Mouse (Mus musculus) forebrain, embryonic 11.5 days (tissue): ENCODE measurements around the gene Cyp17a1. TPM values are rescaled to one million over a fixed set of nuclear protein-coding genes. Genes with fewer than 3 reads are reported as not detected.

Source experiments
- ATAC-seq: fragments of 200-750 bp; cut with Nextera tagmentation; replicated peaks from 2 replicates; pipeline ENCODE4 v1.8.0; 2017; ENCODE audit warnings: moderate TSS enrichment; ENCODE audit not compliant: low FRiP score
- DNase-seq: peaks from one replicate; pipeline ENCODE4 v3.0.0-alpha.2; 2017; ENCODE audit warnings: low spot score
- H3K27ac ChIP-seq: fragments of 300-500 bp; sonication (generic); 2 replicates; pipeline ENCODE4 v1.5.1; 2014; ENCODE audit warnings: low read depth, low read length
- H3K27me3 ChIP-seq: fragments of 300-500 bp; sonication (generic); 2 replicates; pipeline ENCODE4 v1.6.1; 2014; ENCODE audit warnings: mild to moderate bottlenecking, low read length, mixed read lengths; ENCODE audit not compliant: control insufficient read depth, insufficient read depth
- H3K36me3 ChIP-seq: fragments of 300-500 bp; sonication (generic); 2 replicates; pipeline ENCODE4 v1.6.1; 2014; ENCODE audit warnings: mild to moderate bottlenecking, low read length, moderate library complexity, mixed read lengths; ENCODE audit not compliant: control insufficient read depth, insufficient read depth
- H3K4me1 ChIP-seq: fragments of 300-500 bp; sonication (generic); replicated peaks from 2 replicates; pipeline ENCODE4 v1.6.1; 2014; ENCODE audit warnings: low read length, mixed read lengths; ENCODE audit not compliant: control insufficient read depth, insufficient read depth
- H3K4me2 ChIP-seq: fragments of 300-500 bp; sonication (generic); 2 replicates; pipeline ENCODE4 v1.6.1; 2014; ENCODE audit warnings: low read depth, mild to moderate bottlenecking, low read length, moderate library complexity, mixed read lengths; ENCODE audit not compliant: severe bottlenecking
- H3K4me3 ChIP-seq: fragments of 300-500 bp; sonication (generic); 2 replicates; pipeline ENCODE4 v1.5.1; 2014; ENCODE audit warnings: low read depth, low read length
- H3K9ac ChIP-seq: fragments of 300-500 bp; sonication (generic); 2 replicates; pipeline ENCODE4 v1.6.1; 2014; ENCODE audit warnings: low read length
- H3K9me3 ChIP-seq: fragments of 300-500 bp; sonication (generic); 2 replicates; pipeline ENCODE4 v1.6.1; 2016; ENCODE audit warnings: low read length, mixed read lengths; ENCODE audit not compliant: control insufficient read depth
- WGBS: fragments of 180-500 bp; shearing (Covaris S2); extraction: QIAGEN DNeasy Blood & Tissue Kit; methylation state at CpG from one replicate; pipeline ENCODE4 v1.1.7; 2014; 5-methylcytosine and 5-hydroxymethylcytosine counted together
- polyA plus RNA-seq: library from polyadenylated mRNA; unstranded; fragments of >200 nt; fragmentation: Nextera tagmentation; extraction: Ambion mirVana; gene quantifications from 2 replicates; pipeline ENCODE4 v1.2.1, GENCODE M21; 2014

Cyp17a1 gene
- polyA plus RNA-seq, 1 experiment from 2014 or later: not detected

DNA sequence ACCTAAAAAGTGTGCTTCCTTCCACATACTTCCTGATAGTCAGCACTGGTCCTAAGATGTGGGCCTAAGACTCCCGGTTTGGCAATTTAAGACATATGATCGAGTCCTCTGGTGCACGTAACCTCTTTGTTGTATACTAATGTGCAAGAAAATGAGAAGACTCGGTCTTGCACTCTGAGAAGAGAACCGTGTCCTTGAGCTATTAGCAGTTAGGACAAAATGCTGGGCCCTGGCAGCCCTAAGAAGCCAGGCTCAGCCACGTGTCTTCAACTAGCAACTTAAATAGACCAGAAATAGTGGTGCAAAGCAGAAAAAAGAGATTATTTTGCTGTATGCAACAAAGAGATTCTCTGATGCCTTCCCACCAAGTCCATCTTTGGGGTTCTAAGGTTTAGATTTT is 10.2 kb downstream of the Cyp17a1 start:
- H3K4me3 ChIP-seq: no peak overlapping the region
- WGBS: 84% methylated on average over 6 of the region's 6 CpGs
- no peaks in the 10 kb centered on the region for H3K36me3 ChIP-seq
- no peaks in the 10 kb centered on the region for H3K27me3 ChIP-seq
- H3K9ac ChIP-seq: no peak overlapping the region
- no peak overlapping the region for H3K27ac ChIP-seq
- H3K4me2 ChIP-seq: no peak overlapping the region
- 0 out of 2 replicates have a peak, but pooled peaks cover 2% of the 10 kb centered on the region for H3K4me1 ChIP-seq
- DNase-seq (no peak), ATAC-seq (no peak)
- H3K9me3 ChIP-seq: no peaks in the 10 kb centered on the region

DNA sequence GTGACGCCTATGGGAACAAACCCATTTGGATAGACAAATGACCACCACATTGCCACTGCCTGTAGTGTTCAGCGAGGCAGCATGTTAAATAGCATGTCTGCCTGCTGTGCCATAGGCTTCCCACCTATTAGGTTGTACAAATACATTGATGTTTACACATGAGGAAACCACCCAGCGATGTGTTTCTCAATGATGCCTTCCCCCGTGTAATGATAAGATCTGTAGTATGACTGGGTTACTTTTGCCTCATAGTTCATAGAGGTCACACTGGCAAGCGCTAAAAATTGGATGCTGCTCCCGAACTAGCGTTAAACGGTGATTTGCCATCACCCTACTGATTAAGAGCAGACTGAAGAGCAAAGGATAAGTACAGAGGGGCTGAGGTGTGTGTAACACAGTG is 10.8 kb downstream of the Cyp17a1 start:
- Histone ChIP-seq H3K4me1 (0 out of 2 replicates have a peak, but pooled peaks cover 2% of the 10 kb centered on the region), H3K27ac (no peak overlapping the region), H3K4me2 (no peak overlapping the region), H3K36me3 (no peaks in the 10 kb centered on the region), H3K9me3 (no peaks in the 10 kb centered on the region), H3K27me3 (no peaks in the 10 kb centered on the region), H3K9ac (no peak overlapping the region), H3K4me3 (no peak overlapping the region)
- 91% methylated on average over 8 of the region's 8 CpGs for WGBS
- no peak for DNase-seq
- no peak for ATAC-seq

DNA sequence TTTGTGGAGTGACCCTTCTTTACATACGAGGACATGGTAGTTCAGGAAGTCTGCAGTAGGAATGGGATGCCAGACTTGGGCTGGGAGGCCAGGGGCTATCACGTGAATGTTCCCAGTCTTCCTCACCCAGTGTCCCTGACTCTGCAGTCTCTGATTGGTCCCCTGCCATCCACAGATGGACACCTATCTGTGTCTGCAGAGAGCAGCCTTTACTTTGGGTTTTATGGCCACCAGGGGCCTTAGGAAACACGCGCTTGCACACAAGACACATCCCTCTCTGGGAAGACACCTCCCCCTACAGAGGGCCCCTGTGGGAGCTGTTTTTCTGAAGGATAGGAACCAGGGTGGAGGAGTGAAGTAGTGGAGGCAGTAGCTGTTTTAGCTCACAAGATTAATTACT is 11.5 kb downstream of the Cyp17a1 start:
- 70% methylated on average over 4 of the region's 4 CpGs for WGBS
- H3K4me2 ChIP-seq: no peak overlapping the region
- no peaks in the 10 kb centered on the region for H3K27me3 ChIP-seq
- H3K9ac ChIP-seq: no peak overlapping the region
- no peak overlapping the region for H3K27ac ChIP-seq
- no peaks in the 10 kb centered on the region for H3K9me3 ChIP-seq
- ATAC-seq (no peak), DNase-seq (no peak)
- H3K36me3 ChIP-seq: no peaks in the 10 kb centered on the region
- H3K4me3 ChIP-seq: no peak overlapping the region
- H3K4me1 ChIP-seq: 0 out of 2 replicates have a peak, but pooled peaks cover 2% of the 10 kb centered on the region

DNA sequence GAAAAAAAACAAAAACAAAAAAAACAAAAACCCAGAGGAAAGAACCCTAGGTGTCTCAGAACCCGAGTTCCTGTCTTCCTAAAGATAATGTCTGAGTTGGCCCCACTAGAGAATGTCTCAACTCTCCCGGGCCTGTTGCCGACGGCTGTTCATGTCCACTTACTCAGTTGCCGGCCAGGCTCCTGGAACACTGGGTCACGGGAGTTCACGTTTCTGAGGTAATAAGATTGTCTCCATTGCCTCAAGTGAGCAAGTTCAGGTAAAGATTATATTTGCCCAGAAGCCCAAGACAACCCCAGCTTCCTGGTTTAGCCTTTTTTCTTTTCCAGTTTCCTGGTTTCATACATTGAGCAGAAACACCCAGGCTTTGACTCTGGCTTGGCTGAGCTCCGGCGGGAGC is 14.1 kb downstream of the Cyp17a1 start:
- no peaks in the 10 kb centered on the region; the same call in 1 of the 2 replicates for H3K36me3 ChIP-seq
- WGBS: 86% methylated on average over 9 of the region's 9 CpGs
- no peak overlapping the region for H3K4me3 ChIP-seq
- no peak overlapping the region for H3K9ac ChIP-seq
- no peaks in the 10 kb centered on the region for H3K9me3 ChIP-seq
- H3K4me2 ChIP-seq: no peak overlapping the region
- ATAC-seq (no peak), DNase-seq (no peak)
- H3K27me3 ChIP-seq: no peaks in the 10 kb centered on the region
- no peak overlapping the region for H3K27ac ChIP-seq
- H3K4me1 ChIP-seq: no peaks in the 10 kb centered on the region

DNA sequence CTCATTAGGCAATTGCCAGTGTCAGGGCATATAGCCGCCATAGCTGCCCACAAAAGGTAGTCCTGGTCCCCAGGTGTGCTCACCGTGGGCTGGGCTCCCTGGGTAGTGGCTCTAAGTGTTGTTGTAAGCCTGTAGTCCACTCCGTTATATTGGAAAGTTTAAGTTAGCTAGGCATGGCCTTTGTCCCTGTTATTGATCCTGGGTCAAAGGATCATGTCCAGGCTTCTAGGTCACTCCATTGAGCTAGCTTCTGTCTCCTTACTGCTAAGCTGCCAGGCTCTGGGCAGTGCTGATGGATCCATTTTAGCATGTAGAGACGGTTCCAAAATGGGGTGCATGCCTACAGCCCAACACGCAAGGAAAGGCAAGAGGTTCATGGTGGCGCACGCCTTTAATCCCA is 14.6 kb downstream of the Cyp17a1 start:
- H3K27ac ChIP-seq: no peak overlapping the region
- H3K4me2 ChIP-seq: no peak overlapping the region
- ATAC-seq: no peak
- H3K4me3 ChIP-seq: no peak overlapping the region
- no peaks in the 10 kb centered on the region for H3K4me1 ChIP-seq
- no peaks in the 10 kb centered on the region for H3K27me3 ChIP-seq
- no peak for DNase-seq
- no peak overlapping the region for H3K9ac ChIP-seq
- no peaks in the 10 kb centered on the region for H3K9me3 ChIP-seq
- no peaks in the 10 kb centered on the region; the same call in 1 of the 2 replicates for H3K36me3 ChIP-seq
- 92% methylated on average over 7 of the region's 7 CpGs for WGBS

DNA sequence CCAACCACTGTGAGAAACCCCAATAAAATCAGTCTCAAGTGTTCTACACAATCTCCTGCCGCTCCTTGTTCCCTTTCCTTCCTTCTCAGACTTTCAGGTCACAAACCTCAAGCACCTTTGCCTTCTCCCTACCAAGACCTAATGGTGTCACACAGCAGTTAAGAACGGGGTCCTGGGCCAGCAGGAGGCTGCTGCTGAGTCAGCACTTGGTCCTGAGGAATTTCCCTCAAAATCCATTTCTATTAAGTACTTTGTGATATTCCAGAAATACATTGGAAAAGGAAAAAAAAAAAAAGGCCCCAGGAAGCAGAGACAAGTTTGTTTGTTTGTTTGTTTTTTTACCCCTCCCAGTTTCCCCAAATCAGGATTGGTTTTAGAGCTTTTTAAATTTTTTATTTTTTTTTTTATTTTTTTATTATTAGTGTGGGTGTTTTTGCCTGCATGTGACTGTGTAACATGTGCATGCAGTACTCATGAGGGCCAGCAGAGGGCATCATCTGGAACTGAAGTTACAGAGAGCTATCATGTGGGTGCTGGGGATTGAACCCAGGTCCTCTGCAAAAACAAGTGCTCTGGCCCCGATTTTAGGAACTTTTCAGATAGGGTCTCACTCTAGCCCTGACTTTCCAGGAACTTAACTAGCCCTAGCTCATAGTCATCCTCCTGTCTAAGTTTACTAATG is 15.5 kb downstream of the Cyp17a1 start:
- no peak overlapping the region for H3K4me3 ChIP-seq
- DNase-seq (no peak), ATAC-seq (no peak)
- no peak overlapping the region for H3K27ac ChIP-seq
- no peaks in the 10 kb centered on the region for H3K27me3 ChIP-seq
- no peaks in the 10 kb centered on the region for H3K9me3 ChIP-seq
- H3K4me2 ChIP-seq: no peak overlapping the region
- H3K4me1 ChIP-seq: no peaks in the 10 kb centered on the region
- H3K9ac ChIP-seq: no peak overlapping the region
- WGBS: 92% methylated on average over 3 of the region's 3 CpGs
- peaks cover under 1% of the 10 kb centered on the region; the same call in 1 of the 2 replicates for H3K36me3 ChIP-seq

DNA sequence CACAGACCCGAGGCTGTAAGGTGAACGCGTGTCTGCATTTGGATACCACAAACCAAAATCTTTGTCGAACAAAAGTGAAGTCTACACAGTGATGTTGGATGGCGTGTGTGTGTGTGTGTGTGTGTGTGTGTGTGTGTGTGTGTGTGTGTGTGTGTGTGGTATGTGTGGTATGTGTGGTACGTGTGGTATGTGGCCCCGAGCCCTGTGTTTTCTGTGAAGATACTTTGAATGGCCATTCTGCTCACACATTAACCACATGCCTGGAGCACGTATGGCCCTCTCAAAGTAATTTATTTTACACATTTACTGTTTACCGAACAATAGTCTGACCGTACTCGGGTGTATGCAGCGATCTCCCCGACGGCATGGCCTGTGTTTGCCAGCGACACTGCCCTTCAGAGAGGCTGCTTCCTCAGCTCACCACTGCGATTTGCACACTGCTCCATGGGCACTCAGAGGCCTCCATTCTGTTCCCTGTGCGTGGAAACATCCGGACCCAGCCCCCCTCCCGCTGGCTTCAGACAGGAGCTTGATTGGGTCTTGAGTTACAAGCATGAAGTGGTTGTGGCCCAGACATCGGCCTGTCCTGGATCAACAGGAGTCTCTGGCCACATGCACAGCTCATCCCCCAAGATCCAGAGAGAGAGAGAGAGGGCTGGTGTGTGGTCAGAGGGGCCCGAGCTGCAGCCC is 16.7 kb downstream of the Cyp17a1 start:
- 94% methylated on average over 21 of the region's 21 CpGs for WGBS
- Histone ChIP-seq H3K36me3 (peaks cover 4% of the 10 kb centered on the region; the same call in 1 of the 2 replicates), H3K27ac (no peak overlapping the region), H3K4me2 (no peak overlapping the region), H3K9ac (no peak overlapping the region), H3K27me3 (no peaks in the 10 kb centered on the region), H3K4me1 (no peaks in the 10 kb centered on the region), H3K4me3 (no peak overlapping the region), H3K9me3 (no peaks in the 10 kb centered on the region)
- no peak for ATAC-seq
- no peak for DNase-seq

DNA sequence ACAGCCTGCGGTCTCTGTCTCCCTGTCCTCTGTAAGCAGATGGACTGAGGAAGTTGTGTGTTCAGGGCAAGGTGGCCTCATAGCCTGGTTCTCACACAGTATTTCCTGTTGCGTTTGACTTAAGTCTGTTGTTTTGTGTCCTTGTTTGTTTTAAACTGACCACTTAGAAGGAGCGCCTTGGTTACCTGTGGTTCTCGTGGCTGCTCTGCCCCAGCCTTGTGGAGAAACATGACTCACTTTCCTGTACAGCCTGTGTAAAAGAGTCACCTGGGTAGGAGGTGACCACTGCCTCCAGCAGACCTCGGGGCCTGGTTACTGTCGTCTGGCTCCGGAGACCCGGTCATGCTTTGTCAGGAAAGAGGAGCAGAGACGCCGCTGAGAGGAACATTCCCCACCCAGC is 17.3 kb downstream of the Cyp17a1 start:
- no peak overlapping the region for H3K4me2 ChIP-seq
- no peak overlapping the region for H3K9ac ChIP-seq
- H3K9me3 ChIP-seq: no peaks in the 10 kb centered on the region
- peaks cover 4% of the 10 kb centered on the region; the same call in 1 of the 2 replicates for H3K36me3 ChIP-seq
- 97% methylated on average over 10 of the region's 10 CpGs for WGBS
- no peaks in the 10 kb centered on the region for H3K4me1 ChIP-seq
- ATAC-seq: no peak
- DNase-seq: no peak
- no peak overlapping the region for H3K27ac ChIP-seq
- H3K27me3 ChIP-seq: no peaks in the 10 kb centered on the region
- no peak overlapping the region for H3K4me3 ChIP-seq
